Mouse (Mus musculus): ENCODE results near the gene Bicc1.

Bicc1 gene

GRCm38 (mm10) chr10:71158940-71159675 is 392 bp downstream of the Bicc1 start:
- peak; percentile 41 to 49 for DNase-seq (ENCODE audit: low spot score in 2 of 2)

DNA sequence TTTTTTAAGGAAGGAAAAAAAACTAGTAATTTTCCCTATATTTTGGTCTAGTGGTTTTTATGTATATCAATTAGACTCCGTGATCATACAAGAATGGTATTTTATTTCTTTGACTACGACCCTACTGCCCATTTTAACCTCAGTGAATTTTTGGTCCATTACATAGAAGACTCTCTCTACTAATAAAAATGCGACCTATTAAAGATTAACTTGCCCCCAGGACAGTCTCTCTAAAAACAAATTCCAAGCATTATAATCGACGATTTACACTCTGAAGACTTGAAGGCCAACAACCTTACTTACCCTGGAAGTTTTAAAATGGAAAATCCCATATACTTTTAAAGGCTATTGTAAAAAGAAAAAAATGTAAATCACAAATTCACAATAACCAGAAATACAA is 2.9 kb downstream of the Bicc1 start:
- no peak for DNase-seq (ENCODE audit: low spot score in 2 of 2)

DNA sequence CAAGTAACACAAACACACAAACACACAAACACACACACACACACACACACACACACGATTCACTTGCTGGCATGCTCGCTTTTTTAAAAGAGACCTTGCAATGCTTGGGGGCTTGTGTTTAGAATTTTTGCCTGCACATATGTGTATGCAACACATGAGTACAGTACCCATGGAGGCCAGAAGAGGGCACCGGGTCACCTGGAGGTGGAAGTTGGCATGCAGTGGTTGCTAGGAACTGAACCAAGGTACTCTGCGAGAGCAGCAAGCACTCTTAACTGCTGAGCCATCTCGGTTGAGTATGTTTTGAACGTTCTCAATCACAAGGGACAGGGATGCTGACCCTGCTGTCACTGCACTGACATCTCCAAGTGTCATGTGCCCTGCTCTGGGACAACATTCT is 5.9 kb downstream of the Bicc1 start:
- no peak for DNase-seq (ENCODE audit: low spot score in 2 of 2)

DNA sequence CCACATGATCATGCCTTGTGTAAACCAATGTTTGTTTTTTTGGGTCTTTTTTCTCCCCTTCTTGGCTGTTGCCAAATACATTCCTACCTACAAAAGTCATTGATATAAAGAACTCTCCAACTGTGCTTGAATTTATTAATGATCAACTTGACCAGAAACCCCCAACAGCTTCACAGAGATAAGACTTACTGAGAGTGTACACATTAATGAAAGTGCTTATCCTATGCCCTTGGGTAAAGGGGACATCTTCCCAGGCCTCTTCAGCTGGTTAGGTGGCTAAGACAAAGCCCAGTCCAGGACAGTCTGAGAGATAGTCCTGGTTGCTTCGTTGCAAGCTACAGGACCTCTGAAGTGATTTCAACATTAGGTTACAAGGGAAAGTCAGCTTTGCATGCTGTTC is 6.4 kb downstream of the Bicc1 start:
- DNase-seq (ENCODE audit: low spot score in 2 of 2) = no peak

DNA sequence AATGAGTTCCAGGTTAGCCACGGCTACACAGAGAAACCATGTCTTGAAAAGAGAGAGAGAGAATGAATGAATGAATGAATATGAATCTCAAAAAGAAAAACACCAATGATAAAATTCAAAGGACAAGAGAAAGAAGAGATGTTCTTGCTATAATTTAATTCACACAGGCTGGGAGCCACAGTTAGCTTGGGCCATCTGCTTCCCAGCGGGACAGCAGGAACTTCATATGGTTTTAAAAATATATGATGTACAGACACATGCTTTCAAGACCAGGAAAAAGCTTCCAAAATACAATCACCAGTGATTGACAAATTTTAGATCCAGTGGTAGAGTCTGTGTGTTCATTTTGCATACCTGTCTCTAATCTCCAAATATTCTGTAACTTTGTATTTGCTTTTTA is 9.0 kb downstream of the Bicc1 start:
- no peak for DNase-seq (ENCODE audit: low spot score in 2 of 2)

GRCm38 (mm10) chr10:71148951-71149603 is 10.4 kb downstream of the Bicc1 start:
- no peak for DNase-seq (ENCODE audit: low spot score in 2 of 2)

- no peak for DNase-seq (ENCODE audit: low spot score in 2 of 2)
These were observed 11.3 kb downstream of the Bicc1 start for GRCm38 (mm10) chr10:71148226-71148625.

DNA sequence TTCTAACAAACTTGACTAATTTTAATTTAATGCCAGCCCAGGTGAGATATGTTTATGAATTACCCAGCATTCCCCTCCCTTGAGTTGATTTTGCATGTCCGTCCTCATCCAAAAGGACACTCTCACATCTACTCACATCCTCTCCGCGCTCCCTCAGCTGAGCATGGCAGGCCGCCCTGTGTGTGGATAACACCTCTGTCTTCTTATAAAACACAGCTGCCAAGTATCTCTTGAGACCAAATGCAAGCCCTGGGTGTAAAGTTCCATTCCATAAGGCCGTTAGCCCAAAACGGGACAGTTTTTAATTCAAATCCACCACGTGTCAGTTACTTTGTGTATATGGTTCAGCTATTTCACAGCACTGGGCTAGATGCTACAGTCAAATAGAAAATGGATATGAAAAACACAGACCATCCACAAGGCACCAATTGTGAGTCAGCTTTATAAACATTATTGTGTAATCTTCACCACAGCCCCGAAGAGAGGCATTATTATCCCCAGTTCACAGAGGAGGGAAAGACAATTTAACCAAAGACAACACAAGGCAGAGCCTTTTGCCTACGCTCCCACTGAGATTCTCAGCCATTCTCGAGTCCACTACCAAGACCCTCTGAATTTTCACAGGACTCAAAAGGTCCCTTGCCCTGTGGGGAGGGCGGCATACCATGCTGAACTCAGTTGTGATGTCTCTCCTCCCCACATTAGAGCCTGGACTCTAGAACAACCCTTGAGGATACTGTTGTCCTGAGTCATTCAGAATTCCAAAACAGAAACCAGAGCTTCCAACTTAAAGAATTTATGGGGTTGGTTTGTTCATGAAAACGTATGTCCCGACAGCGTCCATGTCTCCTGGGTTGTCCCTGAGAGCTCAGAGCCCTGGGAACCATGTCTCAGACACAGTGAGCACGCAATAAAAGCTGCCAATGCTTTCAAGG is 12.6 kb downstream of the Bicc1 start:
- DNase-seq (ENCODE audit: low spot score in 2 of 2) = no peak

DNA sequence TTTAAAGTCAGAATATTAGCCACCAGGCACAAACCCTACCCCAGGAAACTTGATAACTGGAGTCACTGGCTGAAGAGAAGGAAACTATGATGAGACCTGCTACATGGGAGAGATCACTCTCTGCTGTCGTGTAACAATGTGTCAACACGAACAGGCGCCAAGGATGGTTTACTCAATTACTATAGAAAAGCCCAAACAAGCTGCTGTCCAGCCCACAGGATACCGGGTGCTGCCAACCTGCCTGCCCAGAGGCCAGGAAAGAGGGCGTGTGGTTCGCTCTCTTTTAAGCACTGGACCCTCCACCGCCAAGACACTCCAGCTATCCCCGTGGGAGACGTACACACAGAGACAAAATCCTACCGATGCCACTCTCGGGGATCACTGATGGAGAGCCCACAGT is 13.7 kb downstream of the Bicc1 start:
- DNase-seq (ENCODE audit: low spot score in 2 of 2) = no peak

GRCm38 (mm10) chr10:71144191-71144590 is 15.3 kb downstream of the Bicc1 start:
- no peak for DNase-seq (ENCODE audit: low spot score in 2 of 2)

DNA sequence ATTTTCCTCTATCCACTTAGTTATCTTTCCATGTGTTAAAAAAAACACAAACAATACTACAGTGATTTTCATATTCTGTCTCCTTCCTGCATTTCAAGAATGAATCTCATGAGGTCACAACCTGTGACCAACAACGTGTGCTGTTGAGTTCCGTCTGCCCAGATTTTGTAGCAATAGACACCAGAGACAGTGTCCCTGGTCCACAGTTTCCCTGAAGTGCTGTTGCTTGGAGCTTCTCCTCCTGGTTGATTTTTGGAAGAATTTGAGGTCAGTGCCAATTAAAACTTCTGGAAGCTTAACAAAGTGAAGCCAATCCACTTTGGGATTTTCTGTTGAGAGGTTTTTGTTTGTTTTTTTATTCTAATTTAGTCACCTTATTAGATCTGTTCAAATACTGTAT is 16.9 kb downstream of the Bicc1 start:
- DNase-seq (ENCODE audit: low spot score in 2 of 2) = no peak

DNA sequence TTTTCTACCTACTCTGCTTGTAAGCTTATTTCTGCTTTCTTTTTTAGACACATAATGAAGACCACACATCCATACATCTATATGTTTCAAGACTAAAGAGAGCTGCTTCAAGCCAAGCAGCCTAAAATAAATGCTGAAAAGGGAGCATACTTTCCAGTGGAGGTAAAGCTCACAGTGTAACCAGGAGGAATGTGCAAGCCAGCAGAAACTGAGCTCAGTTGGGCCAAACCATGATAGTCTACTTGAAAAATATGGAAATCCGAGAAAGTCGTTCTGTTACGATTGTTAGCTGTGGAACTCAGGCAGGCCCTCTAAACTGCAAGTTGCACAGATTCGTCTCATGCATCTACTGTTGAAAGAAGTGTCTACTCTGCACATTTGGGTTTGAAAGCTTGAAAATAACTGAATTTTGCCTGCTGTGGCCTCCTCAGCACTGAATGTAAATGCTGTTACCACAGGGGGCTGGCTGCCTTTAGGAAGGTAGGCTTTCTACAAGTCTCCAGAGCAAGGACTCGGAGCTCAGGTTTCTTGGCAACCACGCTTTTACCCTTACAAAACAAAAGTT is 19.1 kb downstream of the Bicc1 start:
- no peak for DNase-seq (ENCODE audit: low spot score in 2 of 2)

DNA sequence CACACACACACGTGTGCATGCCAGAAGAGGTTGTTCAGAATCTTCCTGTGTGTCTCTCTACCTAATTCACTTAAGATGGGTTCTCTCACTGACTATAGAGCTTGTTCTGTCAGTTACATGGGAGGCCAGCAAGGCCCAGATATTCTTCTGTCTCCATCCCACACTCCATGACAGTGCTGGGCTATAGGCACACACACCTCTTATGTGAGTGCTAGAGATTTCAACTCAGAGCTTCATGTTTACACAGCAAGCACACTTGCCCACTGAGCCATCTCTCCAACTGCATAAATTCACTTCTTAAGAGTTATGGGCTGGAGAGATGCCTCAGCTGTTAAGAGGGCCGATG is 20.7 kb downstream of the Bicc1 start:
- DNase-seq (ENCODE audit: low spot score in 2 of 2) = no peak

- no peak for DNase-seq (ENCODE audit: low spot score in 2 of 2)
These were observed 21.2 kb downstream of the Bicc1 start for GRCm38 (mm10) chr10:71138132-71138851.

- no peak for DNase-seq (ENCODE audit: low spot score in 2 of 2)
These were observed 21.9 kb downstream of the Bicc1 start for GRCm38 (mm10) chr10:71137606-71138005.

- DNase-seq (ENCODE audit: low spot score in 2 of 2) = no peak
These were observed 28.2 kb downstream of the Bicc1 start for GRCm38 (mm10) chr10:71131333-71131732.

GRCm38 (mm10) chr10:71130261-71130660 is 29.2 kb downstream of the Bicc1 start:
- DNase-seq (ENCODE audit: low spot score in 2 of 2) = no peak

GRCm38 (mm10) chr10:71127951-71128331 is 31.6 kb downstream of the Bicc1 start:
- no peak for DNase-seq (ENCODE audit: low spot score in 2 of 2)

DNA sequence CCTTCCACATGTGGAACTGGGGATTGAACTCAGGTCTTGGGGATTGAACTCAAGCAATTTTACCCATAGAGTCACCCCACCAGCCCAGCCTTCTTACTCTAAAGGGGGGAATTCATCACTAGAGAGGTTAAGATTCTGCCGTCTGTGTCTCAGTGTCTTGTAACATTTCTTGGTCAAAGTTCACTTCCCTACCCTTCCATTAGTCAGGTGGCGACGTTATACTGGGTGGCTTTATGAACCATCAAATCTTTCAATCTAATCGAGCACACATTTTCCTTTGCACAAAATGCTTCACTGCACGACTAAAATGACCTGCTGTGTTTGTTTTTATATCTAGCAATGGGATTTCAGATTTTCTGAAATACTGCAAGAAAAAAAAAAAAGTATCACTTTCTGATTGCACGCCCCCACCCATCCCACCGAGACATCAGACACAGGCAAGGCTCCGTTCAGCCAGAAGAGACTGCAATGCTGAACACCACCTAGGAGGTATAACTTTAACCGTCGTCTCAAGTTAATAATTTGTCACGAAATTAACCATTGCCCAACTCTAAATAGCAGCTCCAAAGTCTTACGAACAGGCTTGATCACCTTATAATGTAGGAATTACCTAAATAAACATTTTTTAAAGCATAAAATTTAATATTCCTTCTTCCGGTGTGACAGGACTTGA is 32.1 kb downstream of the Bicc1 start:
- DNase-seq (ENCODE audit: low spot score in 2 of 2) = no peak

- no peak for DNase-seq (ENCODE audit: low spot score in 2 of 2)
These were observed 35.5 kb downstream of the Bicc1 start for GRCm38 (mm10) chr10:71123974-71124373.

GRCm38 (mm10) chr10:71123395-71123794 is 36.1 kb downstream of the Bicc1 start:
- DNase-seq (ENCODE audit: low spot score in 2 of 2) = no peak

Measured in right cerebral cortex, adult 2 months (tissue).